Mouse (Mus musculus) megakaryocyte, embryonic 14.5 days (primary cell): ENCODE data around the gene Ngfr.

Experiments used
- FLI1 ChIP-seq: IDR thresholded peaks from 2 replicates; pipeline ENCODE4 v1.6.1; 2012; ENCODE audit warnings: low read length, inconsistent platforms, mixed read lengths
- GATA1 ChIP-seq: IDR thresholded peaks from 3 replicates; pipeline ENCODE4 v1.6.1; 2012; ENCODE audit warnings: mixed read lengths, low read length, inconsistent platforms, borderline replicate concordance

GRCm38 (mm10) chr11:95622426-95622825 lies 34.9 kb upstream of the Ngfr start:
- no peak for TF ChIP-seq FLI1
- TF ChIP-seq GATA1: no peak
